Mouse (Mus musculus): ENCODE measurements around the gene Carm1.

Gene Carm1

DNA sequence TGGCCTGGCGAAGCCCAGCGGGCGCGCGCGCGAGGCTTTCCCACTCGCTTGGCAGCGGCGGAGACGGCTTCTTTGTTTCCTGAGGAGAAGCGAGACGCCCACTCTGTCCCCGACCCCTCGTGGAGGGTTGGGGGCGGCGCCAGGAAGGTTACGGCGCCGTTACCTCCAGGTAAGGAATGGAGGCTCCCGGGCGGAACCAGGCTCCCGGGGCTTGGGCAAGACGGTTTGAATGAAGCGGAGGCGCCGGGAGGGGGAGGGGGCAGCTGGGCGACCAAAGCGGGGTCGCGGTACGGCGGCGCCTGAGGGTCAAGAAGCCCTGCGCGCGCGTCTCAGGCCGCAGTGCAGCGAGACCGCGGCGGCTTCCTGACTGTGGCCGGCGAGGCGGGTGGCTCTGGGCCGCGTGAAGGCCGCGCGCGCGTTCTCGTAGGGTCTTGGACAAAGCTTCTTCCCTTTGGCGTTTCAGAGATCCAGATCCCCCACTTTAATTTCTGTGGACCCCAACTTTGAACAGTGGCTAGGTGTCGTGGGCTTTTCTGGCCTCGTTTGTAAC is 69.6 kb downstream of the Carm1 start:
- peak; percentile 93 for DNase-seq

DNA sequence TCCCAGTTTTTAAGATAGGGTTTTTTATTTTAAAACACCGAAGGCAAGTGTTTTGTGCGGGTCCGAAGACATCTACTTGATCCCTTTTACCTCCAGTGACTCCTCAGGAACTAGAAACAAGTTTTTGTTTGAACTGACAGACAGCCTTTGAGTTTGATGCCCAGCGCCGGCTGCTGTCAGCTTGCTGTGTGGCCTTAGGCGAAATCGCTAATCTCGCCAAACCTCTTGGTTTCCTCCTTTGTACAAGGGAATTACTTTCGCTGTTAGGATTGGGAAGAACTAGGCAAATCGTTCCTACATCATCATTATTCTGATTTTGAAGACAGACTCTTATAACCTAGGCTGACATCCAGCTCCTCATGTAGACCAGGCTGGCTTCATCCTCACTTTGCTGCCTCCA is 70.4 kb downstream of the Carm1 start:
- DNase-seq = peak; percentile 49

DNA sequence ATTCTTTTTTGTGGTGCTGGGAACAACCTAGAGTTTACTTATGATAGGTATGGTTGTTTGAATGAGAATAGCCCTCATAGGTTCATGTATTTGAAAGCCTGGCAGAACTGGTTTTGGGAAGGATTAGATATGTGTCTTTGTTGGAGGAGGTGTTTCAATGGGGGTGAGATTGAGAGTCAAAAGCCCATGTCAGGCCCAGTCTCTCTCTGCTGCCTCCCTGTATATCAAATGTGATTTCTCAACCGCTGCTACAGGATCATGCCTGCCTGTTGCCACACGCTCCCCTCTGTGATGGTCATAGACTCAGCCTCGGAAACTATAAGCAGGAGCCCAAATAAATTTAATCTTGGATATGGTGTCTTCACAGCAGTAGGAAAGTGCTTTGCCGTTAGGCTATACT is 73.5 kb downstream of the Carm1 start:
- DNase-seq = no peak

DNA sequence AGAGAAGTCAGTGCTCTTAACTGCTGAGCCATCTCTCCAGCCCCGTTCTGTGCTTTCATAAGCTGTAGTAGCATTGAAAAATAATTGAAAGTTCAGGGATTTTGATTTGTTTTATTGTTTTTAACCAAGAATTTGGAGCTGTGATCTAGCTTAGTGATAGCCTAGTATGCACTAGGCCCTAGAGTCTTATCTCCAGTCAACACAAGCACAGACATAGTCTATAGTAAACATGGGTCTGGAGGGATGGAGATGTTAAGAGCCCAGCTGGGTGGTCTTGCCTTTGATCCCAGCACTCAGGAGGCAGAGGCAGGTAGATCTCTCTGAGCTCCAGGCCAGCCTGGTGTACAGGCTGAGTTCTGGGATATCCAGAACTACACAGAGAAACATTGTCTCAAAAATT is 76.0 kb downstream of the Carm1 start:
- DNase-seq = no peak

DNA sequence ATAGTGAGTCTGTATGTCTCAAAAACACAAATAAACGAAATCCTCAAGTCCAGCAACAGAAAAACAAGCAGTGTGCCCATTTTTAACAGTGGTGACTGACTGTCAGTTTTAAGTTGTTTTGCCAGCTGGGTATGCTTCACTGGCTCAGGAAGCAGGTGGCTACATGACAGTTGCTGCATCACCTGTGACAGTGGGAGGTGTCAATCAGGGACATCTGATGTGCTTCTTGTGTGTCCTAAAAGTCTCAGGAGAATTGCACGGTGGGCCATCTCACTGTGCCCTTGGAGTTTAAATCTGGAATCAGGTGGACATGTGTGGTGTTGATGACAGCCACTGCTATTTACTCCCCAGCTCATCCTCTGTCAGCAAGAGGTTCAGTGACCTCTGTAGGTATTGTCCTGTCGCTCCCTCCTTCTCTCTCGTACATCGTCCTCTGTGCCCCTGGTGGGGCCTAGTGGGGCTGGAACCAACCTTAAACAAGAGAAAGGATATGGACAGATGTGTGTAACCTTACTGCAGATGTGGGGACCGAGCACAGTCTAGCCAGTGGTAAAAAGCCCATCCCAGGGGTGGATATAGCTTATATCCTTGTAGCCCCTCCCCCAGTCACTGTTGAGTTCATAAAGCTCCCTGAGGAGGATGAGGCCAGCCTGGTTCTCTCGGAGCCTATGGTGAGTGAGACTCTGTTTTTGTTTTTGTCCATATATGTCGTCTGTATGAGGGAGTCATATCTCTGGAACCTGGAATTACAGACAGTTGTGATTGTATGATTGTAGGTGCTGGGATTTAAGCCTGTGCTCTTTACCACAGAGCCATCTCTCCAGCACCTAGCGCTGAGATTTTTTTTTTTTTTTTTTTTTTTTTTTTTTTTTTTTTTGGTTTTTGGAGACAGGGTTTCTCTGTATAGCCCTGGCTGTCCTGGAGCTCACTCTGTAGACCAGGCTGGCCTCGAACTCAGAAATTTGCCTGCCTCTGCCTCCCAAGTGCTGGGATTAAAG is 78.9 kb downstream of the Carm1 start:
- DNase-seq = peak; percentile 55

DNA sequence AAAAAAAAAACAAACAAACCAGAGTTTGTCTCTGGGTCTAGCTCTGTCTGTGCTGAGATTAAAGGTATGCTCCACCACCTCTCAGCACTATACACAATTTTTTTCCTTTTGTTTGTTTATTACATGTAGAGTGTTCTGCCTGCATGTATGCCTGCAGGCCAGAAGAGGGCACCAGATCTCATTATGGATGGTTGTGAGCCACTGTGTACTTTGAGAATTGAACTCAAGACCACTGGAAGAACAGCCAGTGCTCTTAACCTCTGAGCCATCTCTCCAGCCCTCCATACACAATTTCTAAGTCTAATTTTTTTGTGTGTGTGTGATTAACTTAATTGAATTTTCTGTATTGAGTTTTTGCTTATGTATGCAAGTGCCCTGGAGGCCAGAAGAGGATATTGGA is 79.9 kb downstream of the Carm1 start:
- no peak for DNase-seq

DNA sequence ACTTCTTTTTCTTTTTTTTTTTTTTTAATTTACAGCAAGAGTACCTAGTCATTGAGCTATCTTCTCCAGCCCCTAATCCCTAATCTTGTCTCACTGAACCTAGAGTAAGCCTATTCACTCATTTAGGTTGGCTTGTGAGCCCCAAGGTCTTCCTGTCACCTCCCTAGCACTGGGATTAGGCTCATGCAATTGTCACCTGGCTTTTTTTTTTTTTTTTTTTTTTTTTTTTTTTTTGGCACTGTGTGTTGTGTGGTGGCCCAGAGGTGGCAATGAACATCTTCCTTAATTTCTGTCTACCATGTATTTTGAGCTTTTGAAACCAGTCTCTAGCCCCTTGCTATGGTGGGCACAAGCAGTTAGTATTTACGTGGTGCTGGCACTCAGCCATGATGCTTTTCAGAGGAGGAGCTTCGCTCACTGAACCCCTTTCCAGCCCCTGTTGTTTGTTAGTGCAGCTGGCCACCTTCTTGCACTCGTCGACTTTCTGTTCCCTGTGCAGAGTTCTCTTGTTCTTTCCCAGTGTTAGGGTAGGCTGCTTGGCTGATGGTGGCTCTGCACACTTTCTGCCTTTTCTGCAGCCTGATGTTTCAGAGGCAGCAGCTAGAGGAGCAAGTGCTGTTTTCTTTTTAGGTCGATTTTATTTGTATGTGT is 80.6 kb downstream of the Carm1 start:
- peak; percentile 54 for DNase-seq

DNA sequence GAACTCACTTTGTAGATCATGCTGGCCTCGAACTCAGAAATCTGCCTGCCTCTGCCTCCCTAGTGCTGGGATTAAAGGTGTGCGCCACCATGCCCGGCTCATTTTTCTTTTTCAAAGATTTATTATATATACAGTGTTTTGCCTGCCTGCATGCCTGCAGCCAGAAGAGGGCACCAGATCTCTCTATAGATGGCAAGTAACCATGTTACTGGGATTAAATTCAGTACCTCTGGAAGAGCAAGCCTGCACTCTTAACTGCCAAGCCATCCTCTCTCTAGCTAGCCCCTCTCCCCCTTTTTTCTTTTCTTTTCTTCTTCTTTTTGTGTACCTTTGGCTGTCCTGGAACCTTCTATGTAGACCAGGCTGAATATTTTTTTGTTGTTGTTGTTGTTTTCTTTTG is 84.0 kb downstream of the Carm1 start:
- peak; percentile 76 for DNase-seq

DNA sequence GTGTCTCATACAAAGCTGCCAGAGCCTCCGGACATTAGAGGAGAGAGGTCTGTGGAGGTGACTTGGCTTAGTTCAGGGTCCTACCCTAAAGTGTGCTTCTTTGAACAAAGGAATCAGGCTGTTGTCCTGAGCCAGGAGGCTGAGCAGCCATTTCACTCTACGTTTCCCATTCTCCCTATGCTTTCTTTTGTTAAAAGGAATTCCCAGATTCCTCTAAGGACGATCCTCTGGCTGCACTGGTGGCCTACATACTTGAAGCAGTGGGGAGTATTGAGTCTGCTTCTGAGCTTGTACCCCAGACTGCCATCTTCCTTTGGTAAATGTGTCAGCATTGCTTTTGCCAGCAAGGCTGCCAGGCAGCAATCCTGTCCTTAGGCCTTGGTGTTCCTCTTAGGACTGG is 86.4 kb downstream of the Carm1 start:
- no peak for DNase-seq

DNA sequence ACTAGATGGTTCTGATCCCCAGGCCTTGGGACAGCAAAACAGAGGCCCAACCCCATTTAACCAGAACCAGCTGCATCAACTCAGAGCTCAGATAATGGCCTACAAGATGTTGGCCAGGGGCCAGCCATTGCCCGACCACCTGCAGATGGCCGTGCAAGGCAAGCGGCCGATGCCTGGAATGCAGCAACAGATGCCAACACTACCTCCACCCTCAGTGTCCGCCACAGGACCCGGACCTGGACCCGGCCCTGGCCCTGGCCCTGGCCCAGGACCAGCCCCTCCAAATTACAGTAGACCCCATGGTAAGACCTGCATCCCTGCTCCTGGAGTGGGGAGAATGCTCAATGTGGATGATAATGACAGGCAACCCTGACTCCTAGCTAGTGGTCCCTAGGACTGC is 88.9 kb downstream of the Carm1 start:
- DNase-seq = no peak

DNA sequence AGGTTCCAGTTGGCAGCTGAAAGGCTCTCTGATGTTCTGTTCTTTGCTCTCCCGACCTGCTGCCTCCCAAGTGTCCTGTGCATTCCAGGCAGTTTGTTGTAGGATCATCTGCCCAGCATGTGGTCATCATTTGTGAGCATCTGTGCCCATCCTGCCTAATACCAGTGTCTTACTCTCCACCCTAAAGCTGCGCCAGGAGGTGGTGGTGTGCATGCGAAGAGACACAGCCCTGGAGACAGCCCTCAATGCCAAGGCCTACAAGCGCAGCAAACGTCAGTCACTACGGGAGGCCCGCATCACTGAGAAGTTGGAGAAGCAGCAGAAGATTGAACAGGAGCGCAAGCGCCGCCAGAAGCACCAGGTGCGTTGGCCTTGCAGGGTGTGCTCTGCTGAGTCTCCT is 92.3 kb downstream of the Carm1 start:
- DNase-seq = no peak
